Mouse (Mus musculus) lung, postnatal 10 days (tissue): Measurements from ENCODE around the gene Tcp10c.
"Not testable (repeated sequence)": the region's sequence is repeated elsewhere in the genome, so short reads cannot be mapped to it uniquely, and the experiment has no call there.

ENCODE experiments used
- DNase-seq: peaks from one replicate; pipeline ENCODE4 v3.0.0; 2021

Gene Tcp10c

DNA sequence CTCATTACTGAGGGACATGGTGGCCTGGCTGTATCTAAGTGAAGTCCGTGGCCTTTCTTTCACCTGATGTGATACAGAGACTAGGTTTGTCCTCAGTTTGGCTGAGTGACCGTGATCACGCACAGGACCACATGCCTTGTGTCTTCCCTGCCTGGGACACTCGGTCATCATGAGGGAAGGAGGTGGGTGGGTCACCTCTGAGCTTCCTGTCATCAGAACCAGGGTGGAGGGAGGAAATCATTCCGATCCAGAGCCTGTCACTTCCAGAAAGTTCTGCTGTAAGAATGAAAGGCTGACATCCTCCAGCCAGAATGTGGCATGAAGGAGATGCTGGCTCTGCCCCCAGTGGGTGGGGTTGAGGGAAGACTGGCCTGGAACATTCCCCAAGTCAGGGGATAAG, 45.6 kb downstream of the Tcp10c start:
- not testable (repeated sequence) for DNase-seq

DNA sequence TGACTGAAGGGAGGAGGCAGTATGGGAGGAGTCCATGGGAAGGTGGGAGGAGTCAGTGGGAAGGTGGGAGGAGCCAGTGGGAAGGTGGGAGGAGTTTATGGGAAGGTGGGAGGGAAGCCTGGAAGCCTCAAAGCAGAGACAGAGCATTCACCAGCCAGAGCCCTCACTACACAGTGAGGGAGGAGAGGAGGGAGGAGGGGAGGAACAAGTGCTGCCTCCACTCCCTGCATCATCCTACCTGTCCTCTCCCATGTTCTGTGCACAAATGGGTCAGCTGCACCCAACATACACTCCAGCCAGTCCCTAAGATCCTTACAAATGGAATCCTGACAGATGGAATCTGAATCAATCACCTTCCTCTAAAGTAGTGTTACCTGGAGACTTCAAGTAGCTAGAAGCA, 47.7 kb downstream of the Tcp10c start:
- DNase-seq: not testable (repeated sequence)

DNA sequence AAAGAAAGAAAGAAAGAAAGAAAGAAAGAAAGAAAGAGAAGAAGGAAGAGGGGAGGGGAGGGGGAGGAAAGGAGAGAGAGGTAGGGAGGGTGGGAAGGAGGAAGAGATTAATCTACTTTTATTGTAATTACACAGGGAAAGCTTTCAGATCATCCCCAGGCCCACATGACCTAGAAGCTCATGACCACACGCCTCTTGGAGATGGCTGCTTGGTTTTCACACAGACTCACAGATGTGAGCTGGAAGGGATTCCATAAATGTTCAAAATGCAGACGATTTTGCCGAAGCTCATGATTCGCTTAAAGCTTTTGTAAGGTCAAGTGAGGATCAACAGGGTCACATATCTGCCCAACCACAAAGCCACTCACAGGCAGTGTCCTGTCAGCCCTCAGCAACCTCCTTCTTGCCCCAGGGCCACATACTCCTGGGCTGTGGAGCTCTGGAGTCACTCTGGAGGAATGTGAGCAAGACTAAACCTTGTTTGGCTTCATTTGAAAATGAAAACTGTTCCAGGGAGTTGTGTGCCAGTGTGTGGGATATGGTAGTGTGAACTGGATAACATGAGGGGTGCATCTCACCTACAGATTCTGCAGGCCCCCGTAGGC, 49.3 kb downstream of the Tcp10c start:
- not testable (repeated sequence) for DNase-seq

DNA sequence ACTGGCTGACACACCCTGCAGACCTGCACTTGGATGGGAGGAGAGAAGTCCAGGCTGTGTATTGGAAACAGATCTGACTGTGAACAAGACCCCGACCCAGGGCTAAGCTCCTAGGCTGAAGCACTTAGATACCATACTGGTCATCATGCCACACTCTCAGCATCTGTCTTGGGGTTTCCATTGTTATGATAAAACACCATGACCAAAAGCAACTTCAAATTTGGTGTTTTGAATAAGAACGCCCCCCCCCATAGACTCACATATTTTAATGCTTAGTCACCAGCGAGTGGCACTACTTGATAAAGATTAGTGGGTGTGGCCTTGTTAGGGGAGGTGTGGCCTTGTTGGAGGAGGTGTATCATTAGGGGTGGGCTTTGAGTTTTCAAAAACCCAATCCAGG, 51.7 kb downstream of the Tcp10c start:
- DNase-seq: not testable (repeated sequence)

DNA sequence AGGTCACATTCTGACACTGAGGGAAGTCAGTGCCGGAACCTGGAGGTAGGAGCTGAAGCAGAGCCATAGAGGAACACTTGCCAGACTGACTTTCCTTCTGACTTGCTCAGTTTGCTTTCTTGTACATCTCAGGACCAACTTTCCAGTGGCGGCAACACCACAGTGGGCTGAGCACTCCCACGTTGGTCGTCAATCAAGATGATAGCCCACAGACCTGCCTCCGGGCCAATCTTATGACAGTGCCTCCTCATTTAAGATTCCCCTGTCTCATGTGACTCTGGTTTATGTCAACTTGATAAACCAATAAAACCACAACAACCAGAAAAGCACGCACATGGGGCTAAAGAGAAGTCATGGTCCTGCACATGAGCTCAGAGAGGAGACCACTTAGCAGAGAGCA, 52.3 kb downstream of the Tcp10c start:
- not testable (repeated sequence) for DNase-seq

DNA sequence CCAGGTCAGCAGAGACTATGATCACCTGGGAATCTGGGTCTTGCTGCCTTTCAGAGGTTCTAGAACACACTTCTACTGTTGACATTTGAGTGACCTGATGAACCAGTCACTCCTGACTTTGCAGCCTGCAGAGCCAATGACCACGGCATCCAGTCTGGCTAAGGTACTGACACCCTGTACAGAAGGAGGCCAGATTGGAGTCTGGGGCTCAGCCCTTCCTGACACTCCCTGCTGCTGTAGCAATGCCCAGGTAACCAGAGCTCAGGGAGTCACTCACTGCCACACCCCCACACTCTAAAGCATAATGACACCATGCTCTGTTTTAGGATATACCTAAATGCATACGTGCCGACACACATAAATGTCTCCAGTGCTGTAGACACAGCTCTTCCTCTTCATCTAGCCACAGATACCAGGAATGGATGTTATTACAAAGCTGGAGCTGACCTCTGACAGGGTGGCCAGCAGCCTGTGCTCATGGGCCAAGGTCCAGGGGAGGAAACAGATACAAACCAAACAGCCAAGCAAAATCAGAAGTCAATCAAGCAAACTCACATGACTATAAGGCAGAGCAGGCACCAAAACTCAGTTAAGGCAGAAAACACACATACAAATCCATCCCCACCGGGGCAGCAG, 53.4 kb downstream of the Tcp10c start:
- not testable (repeated sequence) for DNase-seq

DNA sequence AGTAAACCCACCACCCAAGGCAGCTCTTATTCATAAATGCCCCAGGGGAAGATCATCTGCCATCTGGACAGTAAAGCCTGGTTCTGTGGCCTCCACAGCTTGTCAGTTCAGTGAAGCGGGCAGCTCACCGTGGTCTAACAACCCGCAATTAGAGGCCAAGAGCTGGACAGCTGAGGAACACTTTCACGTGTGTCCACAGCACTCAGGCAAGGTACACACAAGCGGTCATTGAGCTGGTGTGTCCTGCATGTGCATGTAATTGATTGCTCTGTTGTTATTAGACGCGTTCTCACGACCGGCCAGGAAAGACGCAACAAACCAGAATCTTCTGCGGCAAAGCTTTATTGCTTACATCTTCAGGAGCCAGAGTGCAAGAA, 53.9 kb downstream of the Tcp10c start:
- DNase-seq: not testable (repeated sequence)

DNA sequence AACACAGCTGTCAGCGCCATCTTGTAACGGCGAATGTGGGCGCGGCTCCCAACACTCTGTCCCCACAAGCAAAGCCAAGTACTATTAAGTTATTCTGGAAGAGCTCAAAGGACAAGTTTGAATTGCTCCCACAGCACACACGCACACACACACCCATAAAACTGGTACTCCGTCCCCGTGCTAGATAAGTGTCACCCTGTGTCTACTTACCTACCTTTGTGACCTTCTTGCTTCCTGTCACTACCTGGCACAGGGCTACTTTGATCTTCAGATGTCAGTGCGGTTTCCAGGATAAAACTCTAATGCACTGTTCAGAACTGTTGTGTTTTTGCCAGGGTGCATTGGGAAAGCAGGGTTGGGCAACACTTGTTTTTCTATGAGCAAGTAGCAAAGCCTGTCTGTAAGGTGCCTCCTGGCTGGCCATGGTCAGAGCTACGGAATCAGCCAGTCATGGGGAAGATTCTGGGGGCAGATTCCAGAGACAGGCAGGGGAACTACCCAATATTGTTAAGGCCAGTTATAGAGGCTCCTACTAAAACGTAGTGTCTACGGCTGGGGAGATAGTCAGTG, 66.7 kb downstream of the Tcp10c start:
- DNase-seq: not testable (repeated sequence)

DNA sequence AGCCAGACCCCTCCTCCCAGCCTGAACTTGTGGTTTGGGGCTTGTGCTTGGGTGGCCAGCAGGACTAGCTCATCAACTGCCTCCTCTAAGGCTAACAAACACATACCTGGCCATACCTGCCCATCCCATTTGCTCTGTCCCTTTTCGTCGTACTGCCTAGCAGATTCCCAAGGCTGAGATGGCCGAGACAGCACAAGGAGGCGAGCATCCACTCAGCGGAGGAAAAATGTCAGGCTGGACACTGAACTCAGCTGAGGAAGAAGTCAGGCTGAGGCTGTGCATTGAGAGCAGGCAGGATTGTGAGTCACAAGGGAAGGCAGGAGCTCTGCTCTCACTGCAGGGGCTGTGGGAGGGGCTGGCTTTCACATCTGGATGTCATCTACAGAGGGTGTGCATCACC, 68.3 kb downstream of the Tcp10c start:
- DNase-seq: not testable (repeated sequence)

DNA sequence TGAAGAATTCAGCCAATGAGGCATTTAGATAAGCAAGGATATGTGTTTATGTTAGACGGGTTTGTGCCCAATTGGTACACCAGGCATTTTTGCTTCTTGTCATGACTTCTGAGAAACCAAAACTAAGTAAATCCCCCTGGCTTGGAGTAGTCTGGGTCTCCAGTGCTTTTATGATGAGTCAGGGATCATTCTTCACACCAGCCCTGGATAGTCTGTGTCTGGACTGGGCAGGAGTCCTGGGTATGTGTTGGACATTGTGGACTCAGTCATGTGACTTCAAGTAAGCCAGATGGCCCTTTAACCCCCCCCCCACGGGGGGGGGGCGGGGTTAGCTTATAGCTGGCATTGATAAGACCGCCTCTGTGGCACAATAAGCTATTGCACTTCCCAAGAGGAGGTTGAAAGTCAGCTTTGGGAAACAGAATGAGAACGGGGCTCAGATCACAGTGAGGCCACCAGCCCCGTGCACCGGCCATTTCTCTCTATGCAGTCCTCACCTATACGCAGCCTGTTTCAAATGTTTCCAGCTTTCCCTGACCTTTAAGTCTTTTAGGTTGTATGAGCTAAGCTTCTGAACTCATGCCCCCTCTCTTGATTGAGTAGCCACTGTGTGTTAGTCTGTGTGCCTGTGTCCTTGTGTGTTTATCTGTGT, 69.1 kb downstream of the Tcp10c start:
- DNase-seq: not testable (repeated sequence)

DNA sequence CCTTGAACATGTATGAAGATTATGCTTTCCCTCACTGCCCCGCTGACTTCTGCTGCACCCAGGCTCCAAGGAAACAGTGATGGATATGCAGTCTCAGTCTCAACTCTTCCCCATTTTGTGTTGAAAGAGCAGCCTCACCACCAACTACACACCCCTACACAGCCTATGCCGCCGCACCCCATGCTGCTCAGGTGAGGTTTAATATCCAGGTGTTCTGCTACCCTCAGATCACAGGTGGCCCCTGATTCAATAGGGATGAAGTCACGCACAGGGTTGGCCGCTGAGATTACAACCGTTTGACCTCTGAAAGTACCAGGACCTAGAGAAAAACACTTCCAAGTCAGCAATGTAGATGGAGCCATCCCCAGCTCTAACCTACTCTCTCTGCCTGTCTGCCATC, 69.9 kb downstream of the Tcp10c start:
- DNase-seq: not testable (repeated sequence)

DNA sequence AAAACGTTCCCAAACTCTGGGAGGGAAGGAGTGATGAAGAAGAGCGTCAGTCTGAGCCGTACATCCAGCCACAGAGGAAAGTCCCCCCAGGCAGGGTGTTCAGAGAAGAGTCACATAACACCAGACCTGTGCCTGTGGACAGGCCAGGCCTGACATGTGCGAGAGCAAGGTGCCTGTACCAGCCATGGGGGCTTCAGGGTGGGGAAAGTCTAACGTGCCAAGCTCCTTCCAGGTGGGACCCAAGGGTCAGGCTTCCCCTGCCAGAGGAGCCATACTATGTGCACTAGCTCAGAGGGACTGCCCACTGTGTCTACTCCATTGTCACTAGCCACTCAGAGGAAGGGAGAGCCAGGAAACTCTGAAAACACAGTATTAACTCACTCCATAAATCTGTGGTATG, 71.3 kb downstream of the Tcp10c start:
- DNase-seq: not testable (repeated sequence)

DNA sequence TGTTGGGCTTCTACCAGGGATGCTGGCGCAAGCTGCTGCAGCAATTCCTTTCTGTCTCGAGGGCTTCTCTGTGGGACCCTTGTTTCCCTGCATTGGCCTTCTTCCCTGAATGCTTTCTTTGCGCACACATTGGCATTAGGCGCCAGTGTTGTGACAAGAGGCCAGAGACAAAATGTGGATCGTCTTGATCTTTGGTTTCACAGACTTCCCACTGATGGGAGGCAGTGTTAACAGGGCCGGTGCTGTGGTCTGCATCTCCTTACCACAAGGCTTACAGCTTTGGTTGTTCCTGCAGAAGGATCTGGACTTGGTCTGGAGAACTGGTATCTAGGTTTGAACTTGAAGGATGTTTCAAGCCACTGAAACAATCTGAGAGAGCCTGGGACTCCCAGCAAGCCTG, 72.1 kb downstream of the Tcp10c start:
- DNase-seq: not testable (repeated sequence)
